Mouse (Mus musculus): Measurements from ENCODE around the gene Gdpd5.
A peak's percentile ranks its signal among the peaks of the same experiment; 100 is the strongest.

Gene Gdpd5

GRCm38 (mm10) chr7:99381214-99382087, at the start of gene Gdpd5:
Gdpd5 (plus strand) TSS chr7:99381414.
- DNase-seq (ENCODE audit: low spot score in 2 of 2), result peak; percentile 98 to 99

- peak in 1 of 2 experiments; percentile 42 for DNase-seq (ENCODE audit: low spot score in 2 of 2)
Measured at GRCm38 (mm10) chr7:99332774-99333480, 48.3 kb upstream of the Gdpd5 start.

- no peak for DNase-seq (ENCODE audit: low spot score in 2 of 2)
Measured at GRCm38 (mm10) chr7:99340736-99341135, 40.5 kb upstream of the Gdpd5 start.

- DNase-seq (ENCODE audit: low spot score in 2 of 2), result no peak
Measured at GRCm38 (mm10) chr7:99343577-99343976, 37.6 kb upstream of the Gdpd5 start.

- DNase-seq (ENCODE audit: low spot score in 2 of 2), result no peak
Measured at GRCm38 (mm10) chr7:99347268-99347667, 33.9 kb upstream of the Gdpd5 start.

- no peak for DNase-seq (ENCODE audit: low spot score in 2 of 2)
Measured at GRCm38 (mm10) chr7:99348883-99349282, 32.3 kb upstream of the Gdpd5 start.

GRCm38 (mm10) chr7:99349782-99350720, 31.2 kb upstream of the Gdpd5 start:
- DNase-seq (ENCODE audit: low spot score in 2 of 2), result no peak

GRCm38 (mm10) chr7:99351104-99351801, 30.0 kb upstream of the Gdpd5 start:
- DNase-seq (ENCODE audit: low spot score in 2 of 2), result no peak

- DNase-seq (ENCODE audit: low spot score in 2 of 2), result no peak
Measured at GRCm38 (mm10) chr7:99351802-99352517, 29.3 kb upstream of the Gdpd5 start.

- DNase-seq (ENCODE audit: low spot score in 2 of 2), result no peak
Measured at GRCm38 (mm10) chr7:99352526-99353400, 28.5 kb upstream of the Gdpd5 start, which contains the start of gene Serpinh1. Serpinh1 (minus strand) TSS chr7:99353239.

GRCm38 (mm10) chr7:99355731-99356131, 25.5 kb upstream of the Gdpd5 start:
- DNase-seq (ENCODE audit: low spot score in 2 of 2), result no peak

GRCm38 (mm10) chr7:99356244-99356930, 24.8 kb upstream of the Gdpd5 start:
- no peak for DNase-seq (ENCODE audit: low spot score in 2 of 2)

GRCm38 (mm10) chr7:99357201-99357600, 24.0 kb upstream of the Gdpd5 start:
- DNase-seq (ENCODE audit: low spot score in 2 of 2), result no peak

- no peak for DNase-seq (ENCODE audit: low spot score in 2 of 2)
Measured at GRCm38 (mm10) chr7:99358371-99358770, 22.8 kb upstream of the Gdpd5 start.

GRCm38 (mm10) chr7:99360021-99360802, 21.0 kb upstream of the Gdpd5 start:
- DNase-seq (ENCODE audit: low spot score in 2 of 2), result no peak

GRCm38 (mm10) chr7:99360803-99361414, 20.3 kb upstream of the Gdpd5 start:
- DNase-seq (ENCODE audit: low spot score in 2 of 2), result no peak

- DNase-seq (ENCODE audit: low spot score in 2 of 2), result no peak
Measured at GRCm38 (mm10) chr7:99362137-99362536, 19.1 kb upstream of the Gdpd5 start.

GRCm38 (mm10) chr7:99365069-99365468, 16.1 kb upstream of the Gdpd5 start:
- DNase-seq (ENCODE audit: low spot score in 2 of 2), result peak; percentile 17 to 24

Data from natural killer cell, adult 2 months (primary cell).